Mouse (Mus musculus) ES-Bruce4 (cell line): ENCODE results near the gene Slc16a1. TPM values are rescaled to one million over a fixed set of nuclear protein-coding genes. Genes with fewer than 3 reads are reported as not detected.

ENCODE experiments used
- H3K27ac ChIP-seq: 2 replicates; pipeline ENCODE4 v1.5.1; 2012; ENCODE audit warnings: low read length, inconsistent platforms; ENCODE audit not compliant: insufficient read depth
- H3K27me3 ChIP-seq: 2 replicates; pipeline ENCODE4 v1.6.1; 2012; ENCODE audit warnings: mild to moderate bottlenecking, low read length, inconsistent platforms; ENCODE audit not compliant: control insufficient read depth, poor library complexity, insufficient read depth, severe bottlenecking
- H3K36me3 ChIP-seq: 2 replicates; pipeline ENCODE4 v1.6.1; 2012; ENCODE audit warnings: inconsistent platforms, mild to moderate bottlenecking, low read length, moderate library complexity; ENCODE audit not compliant: control insufficient read depth, poor library complexity, insufficient read depth, severe bottlenecking
- H3K4me1 ChIP-seq: one replicate; pipeline ENCODE4 v1.8.1; 2011; ENCODE audit warnings: low read length; ENCODE audit not compliant: control insufficient read depth, insufficient read depth
- H3K4me3 ChIP-seq: 2 replicates; pipeline ENCODE4 v1.5.1; 2011; ENCODE audit warnings: low read depth, mild to moderate bottlenecking, low read length
- H3K9ac ChIP-seq: 2 replicates; pipeline ENCODE4 v1.6.1; 2012; ENCODE audit warnings: low read depth, mild to moderate bottlenecking, inconsistent platforms; ENCODE audit not compliant: poor library complexity, severe bottlenecking
- H3K9me3 ChIP-seq: replicated peaks from 2 replicates; pipeline ENCODE4 v1.6.1; 2012; ENCODE audit warnings: mild to moderate bottlenecking, low read length, inconsistent platforms; ENCODE audit not compliant: control insufficient read depth, poor library complexity, insufficient read depth, severe bottlenecking
- CTCF ChIP-seq: IDR thresholded peaks from one replicate; pipeline ENCODE4 v1.8.1; 2011; ENCODE audit warnings: low read depth, low read length
- EP300 ChIP-seq: IDR thresholded peaks from 2 replicates; pipeline ENCODE4 v1.6.1; 2011; ENCODE audit warnings: low read depth, low read length; ENCODE audit not compliant: insufficient read depth
- POLR2A ChIP-seq: IDR thresholded peaks from one replicate; pipeline ENCODE4 v1.8.1; 2011; ENCODE audit warnings: low read length; ENCODE audit not compliant: insufficient read depth
- polyA plus RNA-seq: library from polyadenylated mRNA; stranded (reverse); fragments of >200 nt; gene quantifications from 2 replicates; pipeline ENCODE4 v1.2.4, GENCODE M21; 2011; ENCODE audit warnings: low read depth; ENCODE audit not compliant: missing spikeins, insufficient read depth, insufficient read length

Slc16a1 gene
- polyA plus RNA-seq, 1 experiment = 87.2 TPM

- H3K4me3 ChIP-seq = no peak overlapping the region
- peaks cover 21% of the 10 kb centered on the region for H3K36me3 ChIP-seq
Observed at GRCm38 (mm10) chr3:104659758-104660157, 21.3 kb downstream of the Slc16a1 start.

DNA sequence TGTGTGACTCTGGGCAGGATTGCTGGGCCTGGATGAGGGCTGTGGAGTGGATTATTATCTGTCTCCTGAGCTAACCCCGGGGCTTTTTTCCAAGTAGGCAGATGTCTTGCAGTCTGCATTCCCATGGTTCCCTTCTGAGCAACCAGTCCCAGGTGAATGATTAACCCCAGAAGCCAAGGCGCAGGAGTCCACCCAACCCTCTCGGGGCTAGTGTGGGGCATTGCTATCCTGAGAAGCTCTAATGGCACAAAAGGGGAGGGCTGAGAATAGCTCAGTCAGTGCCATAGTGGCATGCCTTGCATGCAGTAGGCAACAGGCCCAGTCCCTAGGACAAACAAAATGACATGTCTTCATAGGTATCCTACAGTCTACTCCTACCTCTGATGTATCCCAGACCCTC is 22.1 kb downstream of the Slc16a1 start:
- no peaks in the 10 kb centered on the region for H3K9me3 ChIP-seq
- no peak overlapping the region for H3K27ac ChIP-seq
- H3K36me3 ChIP-seq = peaks cover 18% of the 10 kb centered on the region
- no peak overlapping the region for H3K4me3 ChIP-seq
- H3K27me3 ChIP-seq = no peaks in the 10 kb centered on the region
- no peak overlapping the region for H3K9ac ChIP-seq
- H3K4me1 ChIP-seq = peaks cover 2% of the 10 kb centered on the region
- TF ChIP-seq POLR2A = no peak
- TF ChIP-seq EP300 = no peak
- no peak for TF ChIP-seq CTCF

More at GRCm38 (mm10) chr3:104659758-104660157, 21.3 kb downstream of the Slc16a1 start:
- Histone ChIP-seq H3K9me3 (no peaks in the 10 kb centered on the region), H3K9ac (no peak overlapping the region), H3K4me1 (peaks cover 2% of the 10 kb centered on the region), H3K27ac (no peak overlapping the region), H3K27me3 (no peaks in the 10 kb centered on the region)
- TF ChIP-seq CTCF = no peak
- no peak for TF ChIP-seq POLR2A
- no peak for TF ChIP-seq EP300

DNA sequence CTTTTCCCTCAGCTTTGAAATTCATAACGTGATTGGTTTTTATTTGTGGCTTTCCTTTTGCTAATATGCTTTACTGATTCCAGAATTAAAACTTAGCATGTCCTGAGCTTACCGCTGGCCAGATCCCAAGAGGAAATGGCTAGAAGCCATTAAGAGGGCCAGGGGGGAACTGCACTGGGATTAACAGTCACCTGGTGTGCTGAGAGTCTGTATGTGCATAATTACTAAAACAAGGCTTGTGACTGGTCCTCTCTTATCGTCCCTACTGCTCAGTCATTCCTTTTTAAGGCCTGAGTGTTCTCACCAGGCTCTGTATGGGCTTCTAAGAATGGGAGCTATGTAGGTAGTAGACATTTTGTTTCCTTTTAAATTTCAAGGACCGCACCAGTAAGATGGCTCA is 23.5 kb downstream of the Slc16a1 start:
- H3K36me3 ChIP-seq = peaks cover 7% of the 10 kb centered on the region; the same call in 1 of the 2 replicates
- peaks cover 2% of the 10 kb centered on the region for H3K4me1 ChIP-seq
- no peak overlapping the region for H3K4me3 ChIP-seq
- TF ChIP-seq POLR2A = no peak
- H3K9ac ChIP-seq = no peak overlapping the region
- H3K27me3 ChIP-seq = no peaks in the 10 kb centered on the region
- H3K27ac ChIP-seq = no peak overlapping the region
- no peaks in the 10 kb centered on the region for H3K9me3 ChIP-seq

DNA sequence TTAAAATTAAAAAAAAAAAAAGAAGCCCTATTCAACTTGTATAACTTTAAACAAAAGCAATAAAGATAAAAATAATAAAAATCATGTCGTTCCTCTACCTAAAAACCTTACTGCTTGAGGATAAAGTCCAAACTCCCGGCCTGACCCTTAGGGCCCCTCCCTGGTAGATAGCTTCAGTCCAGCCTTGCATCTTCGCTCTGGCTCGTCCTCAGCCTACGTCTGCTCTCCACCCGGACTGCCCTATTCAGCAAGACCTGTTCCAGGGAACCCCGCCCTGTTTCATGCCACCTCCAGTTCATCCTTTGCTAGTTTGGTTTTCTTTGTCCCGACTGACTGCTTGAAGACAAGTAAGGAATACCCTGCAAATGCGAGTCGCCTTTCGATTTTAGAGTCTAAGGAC is 24.5 kb downstream of the Slc16a1 start:
- no peak overlapping the region for H3K27ac ChIP-seq
- H3K36me3 ChIP-seq = peaks cover 1% of the 10 kb centered on the region; the same call in 1 of the 2 replicates
- TF ChIP-seq CTCF = no peak
- TF ChIP-seq EP300 = no peak
- TF ChIP-seq POLR2A = no peak
- H3K27me3 ChIP-seq = no peaks in the 10 kb centered on the region
- H3K4me1 ChIP-seq = peaks cover 2% of the 10 kb centered on the region
- no peak overlapping the region for H3K4me3 ChIP-seq
- no peaks in the 10 kb centered on the region for H3K9me3 ChIP-seq
- H3K9ac ChIP-seq = no peak overlapping the region

GRCm38 (mm10) chr3:104666950-104667349 is 28.5 kb downstream of the Slc16a1 start:
- H3K36me3 ChIP-seq = no peaks in the 10 kb centered on the region
- H3K27me3 ChIP-seq = no peaks in the 10 kb centered on the region
- no peak overlapping the region for H3K27ac ChIP-seq
- H3K4me1 ChIP-seq = peaks cover 4% of the 10 kb centered on the region
- no peak overlapping the region for H3K9ac ChIP-seq
- no peak for TF ChIP-seq EP300
- TF ChIP-seq CTCF = no peak
- no peak for TF ChIP-seq POLR2A
- H3K9me3 ChIP-seq = no peaks in the 10 kb centered on the region
- H3K4me3 ChIP-seq = no peak overlapping the region

- Histone ChIP-seq H3K27me3 (no peaks in the 10 kb centered on the region), H3K9me3 (no peaks in the 10 kb centered on the region), H3K36me3 (no peaks in the 10 kb centered on the region), H3K9ac (no peak overlapping the region), H3K27ac (no peak overlapping the region), H3K4me3 (no peak overlapping the region), H3K4me1 (peaks cover 4% of the 10 kb centered on the region)
- no peak for TF ChIP-seq POLR2A
- no peak for TF ChIP-seq CTCF
Observed at GRCm38 (mm10) chr3:104667451-104667850, 29.0 kb downstream of the Slc16a1 start.

- TF ChIP-seq CTCF (no peak), POLR2A (no peak), EP300 (no peak)
- no peak overlapping the region for H3K9ac ChIP-seq
- H3K4me3 ChIP-seq = no peak overlapping the region
- H3K27ac ChIP-seq = no peak overlapping the region
- no peaks in the 10 kb centered on the region for H3K36me3 ChIP-seq
- no peaks in the 10 kb centered on the region for H3K9me3 ChIP-seq
- peaks cover 2% of the 10 kb centered on the region for H3K4me1 ChIP-seq
- no peaks in the 10 kb centered on the region for H3K27me3 ChIP-seq
Observed at GRCm38 (mm10) chr3:104668989-104669388, 30.5 kb downstream of the Slc16a1 start.
